Mouse (Mus musculus) gonadal fat pad, adult 2 months (tissue): ENCODE data around the gene Sort1. TPM values are rescaled to one million over a fixed set of nuclear protein-coding genes. Genes with fewer than 3 reads are reported as not detected.

Experiments
- DNase-seq: peaks from one replicate; pipeline ENCODE4 v3.0.0-alpha.2; 2012; ENCODE audit warnings: low read depth
- polyA plus RNA-seq: library from polyadenylated mRNA; depleted of rRNA; stranded (reverse); fragments of >200 nt; gene quantifications from 2 replicates; pipeline ENCODE4 v1.2.3, GENCODE M21; 2012

The Sort1 gene
- polyA plus RNA-seq, 1 experiment: 273 TPM

GRCm38 (mm10) chr3:108295379-108296219 lies 11.7 kb downstream of the Sort1 start:
- DNase-seq: no peak

GRCm38 (mm10) chr3:108296220-108297049 lies 12.6 kb downstream of the Sort1 start:
- DNase-seq: no peak

GRCm38 (mm10) chr3:108297050-108297419 lies 13.2 kb downstream of the Sort1 start:
- DNase-seq: no peak

- no peak for DNase-seq
Measured at GRCm38 (mm10) chr3:108297603-108298553, 14.0 kb downstream of the Sort1 start.

- no peak for DNase-seq
Measured at GRCm38 (mm10) chr3:108300455-108301030, 16.7 kb downstream of the Sort1 start.

GRCm38 (mm10) chr3:108303683-108304082 lies 19.8 kb downstream of the Sort1 start:
- DNase-seq: no peak

- no peak for DNase-seq
Measured at GRCm38 (mm10) chr3:108304747-108305146, 20.9 kb downstream of the Sort1 start.

- DNase-seq: no peak
Measured at GRCm38 (mm10) chr3:108306387-108306786, 22.5 kb downstream of the Sort1 start.

- DNase-seq: no peak
Measured at GRCm38 (mm10) chr3:108307485-108307884, 23.6 kb downstream of the Sort1 start.

- no peak for DNase-seq
Measured at GRCm38 (mm10) chr3:108310921-108311341, 27.0 kb downstream of the Sort1 start.

GRCm38 (mm10) chr3:108311688-108312087 lies 27.8 kb downstream of the Sort1 start:
- DNase-seq: no peak

GRCm38 (mm10) chr3:108312414-108312813 lies 28.5 kb downstream of the Sort1 start:
- no peak for DNase-seq

GRCm38 (mm10) chr3:108313138-108313537 lies 29.3 kb downstream of the Sort1 start:
- DNase-seq: no peak

- DNase-seq: no peak
Measured at GRCm38 (mm10) chr3:108314038-108314675, 30.3 kb downstream of the Sort1 start.

GRCm38 (mm10) chr3:108318517-108318916 lies 34.6 kb downstream of the Sort1 start:
- no peak for DNase-seq

- no peak for DNase-seq
Measured at GRCm38 (mm10) chr3:108321671-108322070, 37.8 kb downstream of the Sort1 start.

- DNase-seq: no peak
Measured at GRCm38 (mm10) chr3:108322136-108322535, 38.3 kb downstream of the Sort1 start.

- DNase-seq: no peak
Measured at GRCm38 (mm10) chr3:108322962-108323361, 39.1 kb downstream of the Sort1 start.

GRCm38 (mm10) chr3:108324837-108325236 lies 41.0 kb downstream of the Sort1 start:
- DNase-seq: no peak

- DNase-seq: no peak
Measured at GRCm38 (mm10) chr3:108325521-108325920, 41.6 kb downstream of the Sort1 start.

- DNase-seq: no peak
Measured at GRCm38 (mm10) chr3:108327275-108327674, 43.4 kb downstream of the Sort1 start.
